Mouse (Mus musculus): Measurements from ENCODE around the gene Epn1.

Epn1 gene

GRCm38 (mm10) chr7:5080010-5080751 is at the start of gene Epn1:
Gene Epn1 (plus strand): TSS chr7:5080235.
- in situ Hi-C loops (cut with MboI; ENCODE audit: low pct_unique_long_range_greater_than_20kb in 1 of 2, low sequenced_read_pairs in 2 of 2, unreplicated experiment in 1 of 2) = no loop called here

- in situ Hi-C loops (cut with MboI; ENCODE audit: low pct_unique_long_range_greater_than_20kb in 1 of 2, low sequenced_read_pairs in 2 of 2, unreplicated experiment in 1 of 2) = no loop called here
Measured at GRCm38 (mm10) chr7:5030554-5031275, 49.3 kb upstream of the Epn1 start.

DNA sequence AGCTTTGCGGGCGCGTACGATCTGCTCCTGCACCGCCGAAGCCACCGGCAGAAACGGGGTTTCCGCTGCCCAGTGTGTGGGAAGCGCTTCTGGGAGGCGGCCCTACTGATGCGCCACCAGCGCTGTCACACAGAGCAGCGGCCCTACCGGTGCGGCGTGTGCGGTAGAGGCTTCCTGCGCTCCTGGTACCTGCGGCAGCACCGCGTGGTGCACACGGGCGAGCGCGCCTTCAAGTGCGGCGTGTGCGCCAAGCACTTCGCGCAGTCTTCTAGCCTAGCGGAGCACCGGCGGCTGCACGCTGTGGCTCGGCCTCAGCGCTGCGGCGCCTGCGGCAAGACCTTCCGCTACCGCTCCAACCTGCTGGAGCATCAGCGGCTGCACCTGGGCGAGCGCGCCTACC is 48.5 kb upstream of the Epn1 start:
- in situ Hi-C loops (cut with MboI; ENCODE audit: low pct_unique_long_range_greater_than_20kb in 1 of 2, low sequenced_read_pairs in 2 of 2, unreplicated experiment in 1 of 2) = no loop called here

DNA sequence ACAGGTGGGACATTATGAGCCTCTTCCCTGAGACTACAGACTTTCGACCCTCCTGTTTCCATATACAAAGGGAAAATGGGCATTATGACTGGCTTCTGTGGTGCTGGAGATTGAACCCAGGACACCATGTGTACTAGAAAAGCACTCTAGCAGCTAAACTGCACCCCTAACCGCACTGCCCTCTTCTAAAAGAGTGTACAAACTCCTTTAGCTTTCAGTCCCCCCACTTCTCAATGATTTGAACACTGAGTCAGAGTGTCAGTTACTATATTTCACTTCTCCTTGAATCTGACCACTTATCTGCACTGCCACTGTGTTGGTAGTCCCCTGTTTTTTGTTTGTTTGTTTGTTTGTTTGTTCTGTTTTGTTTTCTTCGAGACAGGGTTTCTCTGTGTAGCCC is 46.2 kb upstream of the Epn1 start, which contains the start of gene 4632433K11Rik:
Gene 4632433K11Rik, plus strand, starts transcription at position 301 of the 400 bp plus-strand sequence.
- in situ Hi-C loops (cut with MboI; ENCODE audit: low pct_unique_long_range_greater_than_20kb in 1 of 2, low sequenced_read_pairs in 2 of 2, unreplicated experiment in 1 of 2) = no loop called here

DNA sequence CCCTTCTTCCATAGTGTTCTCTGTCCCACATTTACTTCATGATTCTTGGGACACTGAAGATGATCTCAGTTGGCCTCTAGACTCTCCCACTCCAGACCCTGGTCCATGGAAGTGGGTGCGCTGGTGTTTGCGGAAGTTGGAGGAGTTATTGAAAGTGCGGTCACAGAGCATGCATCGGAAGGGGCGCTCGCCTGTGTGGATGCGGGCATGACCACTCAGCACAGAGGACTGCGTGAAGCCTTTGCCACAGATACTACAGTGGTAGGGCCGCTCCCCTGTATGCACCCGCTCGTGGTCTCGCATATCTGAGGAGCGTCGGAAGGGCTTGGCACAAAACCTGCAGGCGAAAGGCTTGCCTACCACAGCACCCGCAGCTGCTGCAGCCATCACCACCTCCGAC is 44.4 kb upstream of the Epn1 start:
- in situ Hi-C loops (cut with MboI; ENCODE audit: low pct_unique_long_range_greater_than_20kb in 1 of 2, low sequenced_read_pairs in 2 of 2, unreplicated experiment in 1 of 2) = no loop called here

DNA sequence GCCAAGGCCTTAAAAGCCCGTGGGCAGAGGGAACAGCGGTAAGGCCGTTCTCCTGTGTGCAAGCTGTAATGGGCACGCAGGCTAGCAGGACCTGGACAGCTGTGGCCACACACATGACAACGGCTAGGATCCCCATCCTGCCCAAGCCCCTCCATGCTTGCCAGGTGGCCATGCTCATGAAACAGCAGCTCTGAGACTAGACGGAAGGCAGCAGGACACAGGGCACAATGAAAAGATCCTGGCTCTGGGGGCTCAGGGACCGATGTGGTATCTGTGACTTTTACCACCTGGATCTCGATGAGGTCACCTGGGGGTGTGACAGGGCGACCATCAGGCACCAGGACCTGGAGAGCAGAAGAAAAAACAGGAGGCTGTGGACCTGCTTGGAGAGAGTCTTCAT is 43.9 kb upstream of the Epn1 start:
- in situ Hi-C loops (cut with MboI; ENCODE audit: low pct_unique_long_range_greater_than_20kb in 1 of 2, low sequenced_read_pairs in 2 of 2, unreplicated experiment in 1 of 2) = no loop called here

DNA sequence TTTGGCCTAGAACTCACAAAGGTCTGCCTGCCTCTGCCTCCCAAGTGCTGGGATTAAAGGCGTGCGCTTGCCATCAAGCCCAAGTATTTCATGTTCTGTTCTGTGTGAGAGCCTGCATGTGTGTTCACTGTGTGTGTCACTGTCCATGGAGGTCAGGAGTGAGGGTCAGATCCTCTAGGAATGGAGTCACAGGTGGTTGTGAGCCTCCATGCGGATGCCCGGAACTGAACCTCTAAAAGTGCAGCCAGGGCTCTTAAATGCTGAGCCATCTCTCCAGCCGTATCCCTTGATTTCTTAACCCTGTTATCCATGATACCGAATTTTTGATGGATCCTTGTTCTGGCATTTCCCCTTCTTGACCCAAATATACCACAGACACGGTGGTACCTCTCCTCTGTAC is 43.0 kb upstream of the Epn1 start:
- in situ Hi-C loops (cut with MboI; ENCODE audit: low pct_unique_long_range_greater_than_20kb in 1 of 2, low sequenced_read_pairs in 2 of 2, unreplicated experiment in 1 of 2) = no loop called here

DNA sequence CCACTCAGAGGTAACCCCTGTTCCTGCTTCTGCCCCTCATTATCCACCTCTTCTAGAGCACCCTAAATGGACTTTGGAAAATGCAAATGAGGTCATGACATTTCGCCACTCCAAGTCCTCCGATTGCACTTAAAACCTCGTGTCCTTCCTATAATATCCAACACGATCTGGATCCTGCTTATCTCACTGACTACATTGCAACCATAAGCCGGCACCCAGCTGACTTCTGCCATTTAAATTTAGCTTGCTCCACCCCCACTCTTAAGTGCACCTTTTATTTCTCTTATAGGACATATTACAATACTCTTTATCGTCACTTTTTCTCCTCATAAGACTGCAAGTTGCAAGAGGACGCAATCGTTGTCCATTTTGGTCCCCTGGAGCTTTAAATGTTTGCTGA is 42.6 kb upstream of the Epn1 start:
- in situ Hi-C loops (cut with MboI; ENCODE audit: low pct_unique_long_range_greater_than_20kb in 1 of 2, low sequenced_read_pairs in 2 of 2, unreplicated experiment in 1 of 2) = no loop called here

GRCm38 (mm10) chr7:5038109-5038732 is 41.8 kb upstream of the Epn1 start, which contains the start of gene Zfp784:
Gene Zfp784 (minus strand): TSS chr7:5038446.
- in situ Hi-C loops (cut with MboI; ENCODE audit: low pct_unique_long_range_greater_than_20kb in 1 of 2, low sequenced_read_pairs in 2 of 2, unreplicated experiment in 1 of 2) = no loop called here

GRCm38 (mm10) chr7:5038940-5039339 is 41.1 kb upstream of the Epn1 start:
- in situ Hi-C loops (cut with MboI; ENCODE audit: low pct_unique_long_range_greater_than_20kb in 1 of 2, low sequenced_read_pairs in 2 of 2, unreplicated experiment in 1 of 2) = no loop called here

DNA sequence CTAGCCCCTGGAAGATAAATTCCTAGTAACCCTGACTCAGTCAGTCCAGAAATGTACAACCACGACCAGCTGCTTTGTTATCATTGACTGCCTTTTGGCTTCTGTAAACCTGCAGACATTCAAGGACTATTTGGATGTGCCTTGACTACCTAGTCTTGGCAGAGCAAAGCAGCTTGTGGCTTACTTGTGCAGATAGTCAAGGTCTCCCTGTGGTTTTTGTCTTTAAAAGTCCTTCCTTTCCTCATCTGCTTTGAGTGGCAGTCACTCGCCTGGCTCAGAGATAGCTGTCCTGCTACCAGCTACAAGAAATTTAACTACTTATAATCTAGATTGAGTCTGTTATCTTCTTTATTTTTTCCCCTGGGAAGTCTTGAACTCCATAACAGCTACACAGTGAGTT is 35.1 kb upstream of the Epn1 start:
- in situ Hi-C loops (cut with MboI; ENCODE audit: low pct_unique_long_range_greater_than_20kb in 1 of 2, low sequenced_read_pairs in 2 of 2, unreplicated experiment in 1 of 2) = loop anchor here in 1 of 2 experiments (5.0 kb wide), 1 partner anchor 103 kb away; no protein-coding TSS in a partner anchor

DNA sequence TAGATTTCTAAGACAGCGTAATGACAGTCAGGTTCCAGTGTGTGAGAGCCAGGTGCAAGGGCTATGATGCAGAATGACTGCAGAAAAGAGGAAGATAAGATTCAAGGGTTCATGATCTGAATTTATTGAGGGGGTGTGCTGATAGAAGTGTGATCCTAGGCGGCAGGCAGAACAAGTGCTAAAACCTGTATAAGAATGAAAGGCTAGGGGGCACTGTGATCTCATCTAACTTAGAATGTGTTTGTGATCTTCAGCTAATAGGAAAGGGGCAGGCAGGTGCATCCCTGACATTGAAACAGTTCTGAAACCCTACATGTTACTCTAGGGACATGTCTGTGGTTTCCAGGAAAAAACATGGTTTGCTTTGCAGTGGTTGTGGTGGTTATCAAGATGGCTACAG is 33.9 kb upstream of the Epn1 start:
- in situ Hi-C loops (cut with MboI; ENCODE audit: low pct_unique_long_range_greater_than_20kb in 1 of 2, low sequenced_read_pairs in 2 of 2, unreplicated experiment in 1 of 2) = loop anchor here in 1 of 2 experiments (5.0 kb wide), 1 partner anchor 104 kb away; no protein-coding TSS in a partner anchor

DNA sequence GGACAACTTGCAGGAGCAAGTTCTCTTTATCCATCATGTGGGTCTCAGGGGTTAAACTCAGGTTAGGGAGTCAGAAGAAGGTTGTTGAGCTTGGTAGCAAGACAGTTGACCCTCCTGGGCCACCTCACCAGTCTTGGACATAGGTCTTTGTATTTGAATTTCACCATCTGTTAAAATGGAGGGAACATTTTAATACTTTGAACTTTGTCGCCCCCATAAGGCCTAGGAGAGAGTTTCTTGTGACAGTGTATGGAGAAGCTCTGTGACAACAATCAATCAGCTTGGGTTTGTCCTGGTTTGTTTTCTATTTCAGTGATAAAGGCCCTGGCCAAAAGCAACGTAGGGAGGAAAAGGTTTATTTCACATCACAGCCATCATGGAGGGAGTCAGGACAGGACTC is 32.7 kb upstream of the Epn1 start:
- in situ Hi-C loops (cut with MboI; ENCODE audit: low pct_unique_long_range_greater_than_20kb in 1 of 2, low sequenced_read_pairs in 2 of 2, unreplicated experiment in 1 of 2) = loop anchor here in 1 of 2 experiments (5.0 kb wide), 1 partner anchor 105 kb away; no protein-coding TSS in a partner anchor

- in situ Hi-C loops (cut with MboI; ENCODE audit: low pct_unique_long_range_greater_than_20kb in 1 of 2, low sequenced_read_pairs in 2 of 2, unreplicated experiment in 1 of 2) = no loop called here
Measured at GRCm38 (mm10) chr7:5051193-5052192, 28.5 kb upstream of the Epn1 start, which contains the start of gene Zfp580. Gene Zfp580 (plus strand): TSS chr7:5051538.

DNA sequence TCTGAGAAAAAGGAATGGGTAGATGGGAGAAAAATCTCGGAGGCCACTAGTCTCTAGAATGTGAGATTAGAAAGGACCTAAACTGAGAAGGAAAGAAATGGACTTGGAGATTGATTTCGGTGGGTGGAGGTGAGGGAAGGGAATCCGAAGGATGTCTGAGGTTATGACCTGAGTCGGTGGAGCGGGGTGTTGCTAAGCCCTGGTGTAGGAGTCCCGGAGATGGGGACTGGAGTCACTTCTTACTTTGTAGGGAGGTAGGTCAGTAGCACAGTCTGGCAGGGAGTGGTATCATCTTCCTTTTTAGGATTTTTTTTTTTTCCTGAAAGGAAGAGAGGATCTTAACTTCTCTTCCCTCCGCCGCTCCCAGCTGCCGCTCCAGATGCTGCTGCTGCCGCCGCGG is 27.6 kb upstream of the Epn1 start:
- in situ Hi-C loops (cut with MboI; ENCODE audit: low pct_unique_long_range_greater_than_20kb in 1 of 2, low sequenced_read_pairs in 2 of 2, unreplicated experiment in 1 of 2) = no loop called here

DNA sequence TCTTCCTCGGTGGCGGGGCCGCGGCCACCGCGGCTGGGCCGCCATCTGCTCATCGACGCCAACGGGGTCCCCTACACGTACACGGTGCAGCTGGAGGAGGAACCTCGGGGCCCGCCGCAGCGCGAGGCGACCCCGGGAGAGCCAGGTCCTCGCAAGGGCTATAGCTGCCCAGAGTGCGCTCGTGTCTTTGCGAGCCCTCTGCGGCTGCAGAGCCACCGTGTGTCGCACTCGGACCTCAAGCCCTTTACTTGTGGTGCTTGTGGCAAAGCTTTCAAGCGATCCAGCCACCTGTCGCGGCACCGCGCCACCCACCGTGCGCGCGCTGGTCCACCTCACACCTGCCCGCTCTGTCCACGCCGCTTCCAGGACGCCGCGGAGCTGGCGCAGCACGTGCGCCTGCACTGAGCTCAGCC is 27.1 kb upstream of the Epn1 start:
- in situ Hi-C loops (cut with MboI; ENCODE audit: low pct_unique_long_range_greater_than_20kb in 1 of 2, low sequenced_read_pairs in 2 of 2, unreplicated experiment in 1 of 2) = no loop called here

GRCm38 (mm10) chr7:5053456-5054179 is 26.4 kb upstream of the Epn1 start:
- in situ Hi-C loops (cut with MboI; ENCODE audit: low pct_unique_long_range_greater_than_20kb in 1 of 2, low sequenced_read_pairs in 2 of 2, unreplicated experiment in 1 of 2) = no loop called here

Measured in mouse embryonic stem cell (cell line).